ENCODE assay signal across 15 mouse cellular contexts in genomic region chr7:3685400-3686187, GRCm38 (mm10). TPM values are rescaled to one million over a fixed set of nuclear protein-coding genes. Genes with fewer than 3 reads are reported as not detected.
DNase-seq lines count a peak whose midpoint lies in the region; ATAC-seq lines count a peak whose summit lies in the region.
"Had no signal": no experiment of that assay in that cellular context is flagged by ENCODE, and none has a peak within 500 bp of the region (broad histone marks: within the 10 kb centered on the region; RNA-seq: fewer than 3 reads in every experiment).

No protein-coding gene starts in this region.

- no peaks in the 10 kb centered on the region for H3K27me3 ChIP-seq in embryonic facial prominence, embryonic 13.5 days
- no peaks in the 10 kb centered on the region for H3K27me3 ChIP-seq in embryonic facial prominence, embryonic 10.5 days (replicated peaks; ENCODE audit: low read depth, poor library complexity, severe bottlenecking)
- no peaks in the 10 kb centered on the region for H3K27me3 ChIP-seq in neural tube, embryonic 11.5 days (ENCODE audit: control insufficient read depth, insufficient read depth, low read length)
- no peaks in the 10 kb centered on the region for H3K27me3 ChIP-seq in hindbrain, embryonic 16.5 days (replicated peaks; ENCODE audit: control insufficient read depth, insufficient read depth, low read length)

- H3K36me3 ChIP-seq in embryonic facial prominence, embryonic 13.5 days: peaks cover 61% of the 10 kb centered on the region
- peaks cover 76% of the 10 kb centered on the region for H3K36me3 ChIP-seq in embryonic facial prominence, embryonic 10.5 days (replicated peaks)
- peaks cover 3% of the 10 kb centered on the region for H3K36me3 ChIP-seq in neural tube, embryonic 11.5 days (ENCODE audit: control insufficient read depth, insufficient read depth, low read length)
- H3K36me3 ChIP-seq in hindbrain, embryonic 16.5 days (ENCODE audit: control insufficient read depth, insufficient read depth, low read length): peaks cover 15% of the 10 kb centered on the region; the same call in 1 of the 2 replicates

- H3K9ac ChIP-seq in embryonic facial prominence, embryonic 13.5 days: 0 out of 2 replicates have a peak overlapping the region, but pooled peaks have one; percentile 27
- no peak overlapping the region; the same call in 1 of the 2 replicates for H3K9ac ChIP-seq in neural tube, embryonic 11.5 days (ENCODE audit: low read length)
- 0 out of 2 replicates have a peak overlapping the region, but pooled peaks have one; percentile 4 for H3K9ac ChIP-seq in hindbrain, embryonic 16.5 days (ENCODE audit: low read depth, low read length)

- no peak overlapping the region for H3K4me3 ChIP-seq in embryonic facial prominence, embryonic 13.5 days
- no peak overlapping the region for H3K4me3 ChIP-seq in embryonic facial prominence, embryonic 10.5 days
- no peak overlapping the region for H3K4me3 ChIP-seq in neural tube, embryonic 11.5 days (ENCODE audit: low read depth, low read length)
- H3K4me3 ChIP-seq in hindbrain, embryonic 16.5 days (ENCODE audit: low read length): no peak overlapping the region

- 0 out of 2 replicates have a peak, but pooled peaks have one; percentile 23 for ATAC-seq in embryonic facial prominence, embryonic 13.5 days (ENCODE audit: insufficient number of reproducible peaks, insufficient read depth, low FRiP score, low TSS enrichment, low read depth)
- ATAC-seq in neural tube, embryonic 11.5 days (ENCODE audit: insufficient read depth, low FRiP score, low TSS enrichment): peak; percentile 31; the same call in 1 of the 2 replicates
- no peak for ATAC-seq in hindbrain, embryonic 16.5 days
- ATAC-seq: lung, postnatal 0 days had no signal

- DNase-seq in embryonic facial prominence, embryonic 10.5 days (ENCODE audit: low spot score): no peak
- DNase-seq in neural tube, embryonic 11.5 days (ENCODE audit: low spot score): no peak
- DNase-seq in neural tube, embryonic 10.5 days (ENCODE audit: extremely low spot score, low spot score): no peak
- no peak for DNase-seq in ovary, postnatal 14 days (ENCODE audit: low spot score)
- DNase-seq in ovary, postnatal 36 days (ENCODE audit: low spot score): no peak
- no peak for DNase-seq in right cerebral cortex, adult 2 months (ENCODE audit: low spot score in 2 of 2)
- DNase-seq: adrenal gland, postnatal 36 days; heart, adult 18-20 months; heart, postnatal 14 days; kidney, adult 11 months had no signal

- no peak overlapping the region for H3K27ac ChIP-seq in embryonic facial prominence, embryonic 13.5 days
- H3K27ac ChIP-seq in embryonic facial prominence, embryonic 10.5 days (replicated peaks): no peak overlapping the region
- H3K27ac ChIP-seq in neural tube, embryonic 11.5 days (ENCODE audit: low read depth, low read length): no peak overlapping the region
- H3K27ac ChIP-seq in hindbrain, embryonic 16.5 days (ENCODE audit: low read depth, low read length): peak overlapping the region; percentile 19; the same call in 1 of the 2 replicates

- no peaks in the 10 kb centered on the region for H3K4me1 ChIP-seq in embryonic facial prominence, embryonic 13.5 days
- no peaks in the 10 kb centered on the region; the same call in 1 of the 2 replicates for H3K4me1 ChIP-seq in embryonic facial prominence, embryonic 10.5 days
- peaks cover 4% of the 10 kb centered on the region for H3K4me1 ChIP-seq in neural tube, embryonic 11.5 days (ENCODE audit: control insufficient read depth, insufficient read depth, low read length)
- H3K4me1 ChIP-seq in hindbrain, embryonic 16.5 days (ENCODE audit: control insufficient read depth, insufficient read depth, low read depth, low read length): peaks cover 10% of the 10 kb centered on the region

- no peak overlapping the region for H3K4me2 ChIP-seq in embryonic facial prominence, embryonic 13.5 days
- H3K4me2 ChIP-seq in neural tube, embryonic 11.5 days (ENCODE audit: low read depth): no peak overlapping the region
- no peak overlapping the region for H3K4me2 ChIP-seq in hindbrain, embryonic 16.5 days (ENCODE audit: low read length)
- H3K4me2 ChIP-seq: liver, embryonic 11.5 days had no signal

- 85% methylated on average over 31 of the region's 31 CpGs for WGBS in embryonic facial prominence, embryonic 13.5 days
- WGBS in embryonic facial prominence, embryonic 10.5 days: 81% methylated on average over 31 of the region's 31 CpGs
- WGBS in neural tube, embryonic 11.5 days: 82% methylated on average over 31 of the region's 31 CpGs
- WGBS in hindbrain, embryonic 16.5 days: 77% methylated on average over 31 of the region's 31 CpGs

- no peaks in the 10 kb centered on the region for H3K9me3 ChIP-seq in embryonic facial prominence, embryonic 13.5 days
- no peaks in the 10 kb centered on the region for H3K9me3 ChIP-seq in embryonic facial prominence, embryonic 10.5 days
- no peaks in the 10 kb centered on the region for H3K9me3 ChIP-seq in neural tube, embryonic 11.5 days (ENCODE audit: control insufficient read depth, low read length)
- no peaks in the 10 kb centered on the region for H3K9me3 ChIP-seq in hindbrain, embryonic 16.5 days (ENCODE audit: control insufficient read depth, low read length)
- H3K9me3 ChIP-seq: G1E had no signal

RNA-seq across cellular contexts. Expression of gene Tsen34, which starts 7.1 kb away (rescaled TPM):
- 275 and 301 TPM in 2 replicates for polyA plus RNA-seq in embryonic facial prominence, embryonic 13.5 days (2015; fragmentation: Nextera tagmentation; extraction: Ambion mirVana)
- 301 and 306 TPM in 2 replicates for polyA plus RNA-seq in embryonic facial prominence, embryonic 10.5 days (2016; fragmentation: Nextera tagmentation; extraction: Ambion mirVana)
- 236 and 244 TPM in 2 replicates for polyA plus RNA-seq in neural tube, embryonic 11.5 days (2014; fragmentation: Nextera tagmentation; extraction: Ambion mirVana)
- 282 and 308 TPM in 2 replicates for polyA plus RNA-seq in hindbrain, embryonic 16.5 days (2015; fragmentation: Nextera tagmentation; extraction: Ambion mirVana)

RNA-seq across cellular contexts. Expression of gene Mboat7, which starts 7.7 kb away (rescaled TPM):
- 63.7 and 65.7 TPM in 2 replicates for polyA plus RNA-seq in embryonic facial prominence, embryonic 13.5 days (2015; fragmentation: Nextera tagmentation; extraction: Ambion mirVana)
- polyA plus RNA-seq in embryonic facial prominence, embryonic 10.5 days (2016; fragmentation: Nextera tagmentation; extraction: Ambion mirVana): 39.3 and 40.4 TPM in 2 replicates
- 30.2 and 33.5 TPM in 2 replicates for polyA plus RNA-seq in neural tube, embryonic 11.5 days (2014; fragmentation: Nextera tagmentation; extraction: Ambion mirVana)
- 124 and 127 TPM in 2 replicates for polyA plus RNA-seq in hindbrain, embryonic 16.5 days (2015; fragmentation: Nextera tagmentation; extraction: Ambion mirVana)

RNA-seq across cellular contexts. Expression of gene Tmc4, which starts 8.2 kb away (rescaled TPM):
- 6.2 and 10.3 TPM in 2 replicates for polyA plus RNA-seq in embryonic facial prominence, embryonic 13.5 days (2015; fragmentation: Nextera tagmentation; extraction: Ambion mirVana)
- 5.7 and 6.8 TPM in 2 replicates for polyA plus RNA-seq in embryonic facial prominence, embryonic 10.5 days (2016; fragmentation: Nextera tagmentation; extraction: Ambion mirVana)
- 2.7 and 3.3 TPM in 2 replicates for polyA plus RNA-seq in neural tube, embryonic 11.5 days (2014; fragmentation: Nextera tagmentation; extraction: Ambion mirVana)
- polyA plus RNA-seq in hindbrain, embryonic 16.5 days (2015; fragmentation: Nextera tagmentation; extraction: Ambion mirVana): 3.8 and 4.6 TPM in 2 replicates

RNA-seq across cellular contexts. Expression of gene Rps9, which starts 18.2 kb away (rescaled TPM):
- 1,711 and 1,735 TPM in 2 replicates for polyA plus RNA-seq in embryonic facial prominence, embryonic 13.5 days (2015; fragmentation: Nextera tagmentation; extraction: Ambion mirVana)
- 1,397 and 1,414 TPM in 2 replicates for polyA plus RNA-seq in embryonic facial prominence, embryonic 10.5 days (2016; fragmentation: Nextera tagmentation; extraction: Ambion mirVana)
- 1,156 and 1,182 TPM in 2 replicates for polyA plus RNA-seq in neural tube, embryonic 11.5 days (2014; fragmentation: Nextera tagmentation; extraction: Ambion mirVana)
- 675 and 689 TPM in 2 replicates for polyA plus RNA-seq in hindbrain, embryonic 16.5 days (2015; fragmentation: Nextera tagmentation; extraction: Ambion mirVana)

RNA-seq across cellular contexts. Expression of gene Leng1, which starts 20.0 kb away (rescaled TPM):
- 20.0 and 20.6 TPM in 2 replicates for polyA plus RNA-seq in embryonic facial prominence, embryonic 13.5 days (2015; fragmentation: Nextera tagmentation; extraction: Ambion mirVana)
- 15.8 and 17.8 TPM in 2 replicates for polyA plus RNA-seq in embryonic facial prominence, embryonic 10.5 days (2016; fragmentation: Nextera tagmentation; extraction: Ambion mirVana)
- polyA plus RNA-seq in neural tube, embryonic 11.5 days (2014; fragmentation: Nextera tagmentation; extraction: Ambion mirVana): 16.9 and 18.2 TPM in 2 replicates
- 13.2 and 13.4 TPM in 2 replicates for polyA plus RNA-seq in hindbrain, embryonic 16.5 days (2015; fragmentation: Nextera tagmentation; extraction: Ambion mirVana)
